9 mouse cellular contexts compared by ENCODE assay signal in the genomic region with DNA sequence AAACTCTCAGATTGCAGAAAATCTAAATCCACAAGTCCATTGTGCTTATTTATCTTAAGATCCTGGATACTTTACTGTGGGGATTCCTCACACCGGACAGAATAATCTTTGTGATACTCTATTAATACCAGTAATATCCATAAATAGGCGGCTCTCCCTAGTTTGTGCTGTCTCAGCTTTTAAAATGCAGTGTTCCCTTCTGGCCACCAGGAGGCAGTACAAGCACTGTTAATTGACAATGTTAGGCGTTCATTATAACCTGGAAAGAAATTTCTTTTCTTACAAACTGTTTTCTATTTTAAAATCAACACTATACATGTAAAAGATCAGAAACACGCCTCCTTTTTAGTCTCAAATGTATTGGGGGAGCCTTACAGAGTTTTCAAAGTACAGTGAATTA.
DNase-seq lines count a peak whose midpoint lies in the region; ATAC-seq lines count a peak whose summit lies in the region.
"Had no signal": no experiment of that assay in that cellular context is flagged by ENCODE, and none has a peak within 500 bp of the region (broad histone marks: within the 10 kb centered on the region; RNA-seq: fewer than 3 reads in every experiment).

No protein-coding gene starts in this region.

- H3K36me3 ChIP-seq in midbrain, embryonic 11.5 days (ENCODE audit: control insufficient read depth, insufficient read depth, low read length) = no peaks in the 10 kb centered on the region
- no peaks in the 10 kb centered on the region for H3K36me3 ChIP-seq in midbrain, embryonic 13.5 days
- no peaks in the 10 kb centered on the region for H3K36me3 ChIP-seq in midbrain, embryonic 16.5 days (ENCODE audit: control insufficient read depth, insufficient read depth, low read length)
- H3K36me3 ChIP-seq: heart, embryonic 15.5 days had no signal

- H3K27me3 ChIP-seq in midbrain, embryonic 11.5 days (ENCODE audit: control insufficient read depth, insufficient read depth, low read length) = no peaks in the 10 kb centered on the region
- H3K27me3 ChIP-seq in midbrain, embryonic 13.5 days = no peaks in the 10 kb centered on the region
- no peaks in the 10 kb centered on the region for H3K27me3 ChIP-seq in midbrain, embryonic 16.5 days (ENCODE audit: control insufficient read depth, insufficient read depth, low read depth, low read length)
- H3K27me3 ChIP-seq: heart, embryonic 15.5 days had no signal

- no peak overlapping the region for H3K4me3 ChIP-seq in midbrain, embryonic 11.5 days (ENCODE audit: low read depth, low read length)
- no peak overlapping the region for H3K4me3 ChIP-seq in midbrain, embryonic 13.5 days (replicated peaks)
- H3K4me3 ChIP-seq in midbrain, embryonic 16.5 days (ENCODE audit: low read depth, low read length) = no peak overlapping the region
- H3K4me3 ChIP-seq: heart, embryonic 15.5 days had no signal

- peaks cover 2% of the 10 kb centered on the region; the same call in 1 of the 2 replicates for H3K4me1 ChIP-seq in midbrain, embryonic 11.5 days (ENCODE audit: control insufficient read depth, insufficient read depth, low read length)
- peaks cover 10% of the 10 kb centered on the region; the same call in 1 of the 2 replicates for H3K4me1 ChIP-seq in midbrain, embryonic 13.5 days (replicated peaks)
- H3K4me1 ChIP-seq in midbrain, embryonic 16.5 days (ENCODE audit: control insufficient read depth, insufficient read depth, low read length) = no peaks in the 10 kb centered on the region

- peak; percentile 56 for DNase-seq in gastrocnemius, adult 18-20 months (ENCODE audit: low spot score)
- DNase-seq in gastrocnemius, adult 8-10 months (ENCODE audit: low spot score in 2 of 2) = no peak
- DNase-seq in midbrain, embryonic 11.5 days (ENCODE audit: low spot score, missing footprints) = peak; percentile 93
- DNase-seq in ZHBTc4 (ENCODE audit: low read depth, low spot score) = peak; percentile 57

- H3K27ac ChIP-seq in midbrain, embryonic 11.5 days (ENCODE audit: low read depth, low read length) = no peak overlapping the region
- no peak overlapping the region for H3K27ac ChIP-seq in midbrain, embryonic 13.5 days
- H3K27ac ChIP-seq in midbrain, embryonic 16.5 days (ENCODE audit: low read length) = no peak overlapping the region

- H3K9ac ChIP-seq in midbrain, embryonic 11.5 days (ENCODE audit: low read length) = no peak overlapping the region
- H3K9ac ChIP-seq in midbrain, embryonic 13.5 days (replicated peaks) = no peak overlapping the region
- no peak overlapping the region for H3K9ac ChIP-seq in midbrain, embryonic 16.5 days (ENCODE audit: low read depth, low read length)
- H3K9ac ChIP-seq: heart, embryonic 15.5 days had no signal

- no peaks in the 10 kb centered on the region for H3K9me3 ChIP-seq in midbrain, embryonic 11.5 days (ENCODE audit: control insufficient read depth, low read length)
- no peaks in the 10 kb centered on the region for H3K9me3 ChIP-seq in midbrain, embryonic 13.5 days
- H3K9me3 ChIP-seq in midbrain, embryonic 16.5 days (replicated peaks; ENCODE audit: control insufficient read depth, low read length, poor library complexity, severe bottlenecking) = no peaks in the 10 kb centered on the region
- H3K9me3 ChIP-seq: heart, embryonic 15.5 days had no signal

- H3K4me2 ChIP-seq in midbrain, embryonic 11.5 days = no peak overlapping the region
- no peak overlapping the region for H3K4me2 ChIP-seq in midbrain, embryonic 13.5 days (replicated peaks)
- H3K4me2 ChIP-seq in midbrain, embryonic 16.5 days (ENCODE audit: low read length) = no peak overlapping the region
- H3K4me2 ChIP-seq: heart, embryonic 15.5 days had no signal

- 18% methylated on average over 4 of the region's 4 CpGs for WGBS in midbrain, embryonic 11.5 days
- 24% methylated on average over 4 of the region's 4 CpGs for WGBS in midbrain, embryonic 13.5 days
- WGBS in midbrain, embryonic 16.5 days = 19% methylated on average over 4 of the region's 4 CpGs

- no peak for ATAC-seq in midbrain, embryonic 11.5 days (ENCODE audit: low FRiP score)
- ATAC-seq in midbrain, embryonic 13.5 days = no peak
- ATAC-seq in hematopoietic stem cell, adult 5-6 weeks (replicated peaks in 1 of 2; ENCODE audit: insufficient read depth in 1 of 2, low FRiP score in 2 of 2, low TSS enrichment in 1 of 2, low read depth in 1 of 2, poor library complexity in 2 of 2, severe bottlenecking in 2 of 2) = peak; percentile 38 to 54; a peak in 2 of 4 replicates
- ATAC-seq in monocyte, adult 5-6 weeks (replicated peaks; ENCODE audit: insufficient number of reproducible peaks, low FRiP score, low TSS enrichment, poor library complexity, severe bottlenecking) = 0 out of 2 replicates have a peak, but pooled peaks have one; percentile 64
- ATAC-seq in midbrain, embryonic 16.5 days = no peak

Comparison
In these comparisons a context has a peak if more than half of its experiments do, and no peak if none do; other contexts are left out.
1. DNase-seq: peak in gastrocnemius, adult 18-20 months (single experiment), midbrain, embryonic 11.5 days (single experiment) and ZHBTc4 (single experiment); none in gastrocnemius, adult 8-10 months (0 of 2).
2. ATAC-seq: peak in hematopoietic stem cell, adult 5-6 weeks (2 of 2) and monocyte, adult 5-6 weeks (single experiment); none in midbrain, embryonic 11.5 days (single experiment), midbrain, embryonic 13.5 days (single experiment) and midbrain, embryonic 16.5 days (single experiment).